ENCODE assay signal across 26 mouse cellular contexts in the genomic region with DNA sequence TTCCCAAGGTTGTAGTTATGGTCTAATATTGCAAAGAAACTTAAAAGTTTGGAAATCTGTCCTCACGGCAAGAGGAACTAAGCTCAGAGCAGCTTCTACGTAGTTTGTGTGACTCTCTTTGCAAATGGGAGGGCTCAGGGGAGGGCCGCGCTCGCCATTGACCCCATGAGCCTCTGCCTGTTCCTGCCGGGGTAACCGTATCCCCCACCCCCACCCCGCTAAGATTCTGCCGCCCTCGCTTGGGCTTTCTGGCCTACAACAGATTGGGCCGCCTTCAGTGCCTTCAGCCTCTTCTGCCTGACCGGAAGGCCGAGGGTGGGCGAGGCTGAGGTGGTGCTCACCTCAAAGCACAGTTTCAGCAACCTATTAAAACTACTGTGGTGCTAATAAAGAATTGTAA. TPM values are rescaled to one million over a fixed set of nuclear protein-coding genes. Genes with fewer than 3 reads are reported as not detected.
"Had no signal": no experiment of that assay in that cellular context is flagged by ENCODE, and none has a peak within 500 bp of the region (broad histone marks: within the 10 kb centered on the region; RNA-seq: fewer than 3 reads in every experiment).

No protein-coding gene starts in this region.

- H3K36me3 ChIP-seq: kidney, embryonic 15.5 days; limb, embryonic 12.5 days; limb, embryonic 15.5 days; midbrain, embryonic 12.5 days; midbrain, embryonic 15.5 days; neural tube, embryonic 12.5 days; neural tube, embryonic 15.5 days; stomach, embryonic 15.5 days had no signal

- DNase-seq: kidney, adult 8-10 months; kidney, postnatal 10 days; kidney, postnatal 36 days; layer of hippocampus, postnatal 36 days; left cerebral cortex, postnatal 4 days; liver, postnatal 0 days; lung, embryonic 14.5 days; right cerebral cortex, adult 18-20 months; right cerebral cortex, postnatal 25 days; spleen, adult 18-20 months; thymus, adult 2 months; thymus, postnatal 14 days; thymus, postnatal 4 days had no signal

- H3K4me1 ChIP-seq: kidney, embryonic 15.5 days; limb, embryonic 12.5 days; limb, embryonic 15.5 days; midbrain, embryonic 12.5 days; midbrain, embryonic 15.5 days; neural tube, embryonic 12.5 days; neural tube, embryonic 15.5 days; stomach, embryonic 15.5 days had no signal

- H3K4me3 ChIP-seq: kidney, embryonic 15.5 days; left cerebral cortex, adult 2 months; limb, embryonic 12.5 days; limb, embryonic 15.5 days; midbrain, embryonic 12.5 days; midbrain, embryonic 15.5 days; neural tube, embryonic 12.5 days; neural tube, embryonic 15.5 days; stomach, embryonic 15.5 days had no signal

- H3K27me3 ChIP-seq: kidney, embryonic 15.5 days; limb, embryonic 15.5 days; midbrain, embryonic 15.5 days; neural tube, embryonic 15.5 days; stomach, embryonic 15.5 days had no signal

- H3K27ac ChIP-seq: kidney, embryonic 15.5 days; left cerebral cortex, adult 2 months; limb, embryonic 12.5 days; limb, embryonic 15.5 days; liver, embryonic 14.5 days; macrophage; midbrain, embryonic 12.5 days; midbrain, embryonic 15.5 days; neural tube, embryonic 12.5 days; neural tube, embryonic 15.5 days; stomach, embryonic 15.5 days had no signal

RNA-seq across cellular contexts. Expression of a gene that starts 9.2 kb away (rescaled TPM):
- polyA plus RNA-seq: kidney, embryonic 15.5 days; limb, embryonic 12.5 days; limb, embryonic 15.5 days; liver, embryonic 11.5 days; liver, embryonic 14.5 days; liver, postnatal 0 days; lung, embryonic 14.5 days; lung, postnatal 0 days; macrophage; midbrain, embryonic 12.5 days; midbrain, embryonic 15.5 days; neural tube, embryonic 12.5 days; neural tube, embryonic 15.5 days; thymus, adult 2 months had no signal
